Mouse (Mus musculus) liver, embryonic 15.5 days (tissue): Measurements from ENCODE around the gene Dguok. TPM values are rescaled to one million over a fixed set of nuclear protein-coding genes. Genes with fewer than 3 reads are reported as not detected.

Source experiments
- ATAC-seq: fragments of 200-750 bp; cut with Nextera tagmentation; 2 replicates; pipeline ENCODE4 v1.8.0; 2017; ENCODE audit warnings: moderate number of reproducible peaks, mild to moderate bottlenecking, moderate library complexity; ENCODE audit not compliant: insufficient read depth
- H3K27ac ChIP-seq: fragments of 300-500 bp; sonication (generic); replicated peaks from 2 replicates; pipeline ENCODE4 v1.5.1; 2015; ENCODE audit warnings: mild to moderate bottlenecking, inconsistent platforms
- H3K27me3 ChIP-seq: fragments of 300-500 bp; sonication (generic); 2 replicates; pipeline ENCODE4 v1.6.1; 2015; ENCODE audit warnings: mild to moderate bottlenecking, inconsistent platforms
- H3K36me3 ChIP-seq: fragments of 300-500 bp; sonication (generic); replicated peaks from 2 replicates; pipeline ENCODE4 v1.6.1; 2015; ENCODE audit warnings: moderate library complexity, mild to moderate bottlenecking, inconsistent platforms
- H3K4me1 ChIP-seq: fragments of 300-500 bp; sonication (generic); replicated peaks from 2 replicates; pipeline ENCODE4 v1.6.1; 2015; ENCODE audit warnings: inconsistent platforms
- H3K4me2 ChIP-seq: fragments of 300-500 bp; sonication (generic); 2 replicates; pipeline ENCODE4 v1.6.1; 2015; ENCODE audit warnings: moderate library complexity, mild to moderate bottlenecking, inconsistent platforms
- H3K4me3 ChIP-seq: fragments of 300-500 bp; sonication (generic); replicated peaks from 2 replicates; pipeline ENCODE4 v1.5.1; 2015; ENCODE audit warnings: mild to moderate bottlenecking, inconsistent platforms
- H3K9ac ChIP-seq: fragments of 300-500 bp; sonication (generic); 2 replicates; pipeline ENCODE4 v1.6.1; 2015; ENCODE audit warnings: moderate library complexity, mild to moderate bottlenecking, inconsistent platforms
- H3K9me3 ChIP-seq: fragments of 300-500 bp; sonication (generic); replicated peaks from 2 replicates; pipeline ENCODE4 v1.6.1; 2016; ENCODE audit warnings: inconsistent platforms
- WGBS: fragments of 180-500 bp; shearing (Covaris S2); methylation state at CpG from one replicate; pipeline ENCODE4 v1.1.7; 2015; ENCODE audit warnings: mixed read lengths; ENCODE audit not compliant: insufficient replicate concordance; 5-methylcytosine and 5-hydroxymethylcytosine counted together
- polyA plus RNA-seq: library from polyadenylated mRNA; unstranded; fragments of >200 nt; fragmentation: Nextera tagmentation; extraction: Ambion mirVana; gene quantifications from 2 replicates; pipeline ENCODE4 v1.2.1, GENCODE M21; 2015

Gene Dguok
- polyA plus RNA-seq, result 26.4 and 28.4 TPM in 2 replicates

- peak within 1 kb of the TSS; percentile 77 for H3K4me3 ChIP-seq
- under 1% methylated on average over 54 of the region's 54 CpGs for WGBS
- H3K36me3 ChIP-seq, result no peaks in the 10 kb centered on the region
- no peaks in the 10 kb centered on the region for H3K9me3 ChIP-seq
- no peaks in the 10 kb centered on the region for H3K27me3 ChIP-seq
- peak; percentile 95 for ATAC-seq
- peak within 1 kb of the TSS; percentile 98 for H3K27ac ChIP-seq
- H3K4me1 ChIP-seq, result peaks cover 48% of the 10 kb centered on the region
- peak within 1 kb of the TSS; percentile 93 for H3K4me2 ChIP-seq
- peak within 1 kb of the TSS; percentile 73 for H3K9ac ChIP-seq
Measured at GRCm38 (mm10) chr6:83506258-83507167, at the start of gene Dguok. TSS of gene Dguok (minus strand) at chr6:83506969.

GRCm38 (mm10) chr6:83555972-83556371, 49.2 kb upstream of the Dguok start:
- Histone ChIP-seq H3K27ac (no peak overlapping the region), H3K36me3 (peaks cover 17% of the 10 kb centered on the region; the same call in 1 of the 2 replicates), H3K4me3 (no peak overlapping the region), H3K9me3 (no peaks in the 10 kb centered on the region), H3K4me1 (no peaks in the 10 kb centered on the region), H3K4me2 (no peak overlapping the region), H3K27me3 (no peaks in the 10 kb centered on the region), H3K9ac (no peak overlapping the region)
- WGBS, result 65% methylated on average over 6 of the region's 6 CpGs
- no peak for ATAC-seq

DNA sequence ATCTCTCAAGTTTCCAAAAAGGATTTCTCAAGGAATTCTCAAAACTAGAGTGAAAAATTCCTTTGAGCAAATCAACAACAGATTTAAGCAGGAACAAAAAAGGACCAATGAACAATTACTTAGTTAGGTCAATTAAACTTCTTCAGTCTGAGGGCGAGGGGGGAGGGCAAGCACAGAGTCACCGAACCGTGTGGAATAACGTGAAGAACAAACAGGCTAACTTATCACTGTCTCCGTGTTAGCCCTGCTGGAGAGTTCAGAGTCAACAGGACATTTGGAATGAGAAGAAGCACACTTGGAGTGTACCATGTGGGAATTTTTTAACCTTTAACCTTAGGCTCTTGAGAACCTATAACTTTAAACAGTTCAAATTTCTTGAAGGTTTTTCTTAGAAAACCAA, 41.6 kb upstream of the Dguok start:
- no peaks in the 10 kb centered on the region for H3K9me3 ChIP-seq
- no peak overlapping the region for H3K9ac ChIP-seq
- H3K27me3 ChIP-seq, result no peaks in the 10 kb centered on the region
- H3K4me3 ChIP-seq, result no peak overlapping the region
- H3K4me2 ChIP-seq, result no peak overlapping the region
- no peak overlapping the region for H3K27ac ChIP-seq
- whole genome bisulfite sequencing, result 78% methylated on average over 5 of the region's 5 CpGs
- H3K4me1 ChIP-seq, result no peaks in the 10 kb centered on the region
- ATAC-seq, result no peak
- peaks cover 18% of the 10 kb centered on the region; the same call in 1 of the 2 replicates for H3K36me3 ChIP-seq

DNA sequence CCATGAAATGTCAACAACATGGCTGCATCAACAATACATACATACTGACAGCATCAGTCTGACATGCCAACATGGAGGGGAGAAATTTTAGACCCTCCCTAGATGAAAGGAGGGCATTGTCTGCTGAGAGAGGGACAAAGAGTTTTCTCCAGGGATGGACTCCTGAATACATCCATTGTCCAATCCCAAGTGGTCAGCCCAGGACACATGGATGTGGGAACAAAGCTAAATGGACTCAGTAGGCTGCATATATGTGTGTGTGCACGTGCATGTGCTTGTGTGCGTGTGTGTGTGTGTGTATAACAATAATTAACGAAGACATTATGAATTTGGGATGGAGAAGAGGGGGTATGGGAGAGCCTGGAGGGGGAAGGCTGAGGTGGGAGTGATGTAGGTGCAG, 39.0 kb upstream of the Dguok start:
- ATAC-seq, result no peak
- H3K36me3 ChIP-seq, result peaks cover 18% of the 10 kb centered on the region; the same call in 1 of the 2 replicates
- H3K9ac ChIP-seq, result no peak overlapping the region

GRCm38 (mm10) chr6:83541756-83542456, 35.1 kb upstream of the Dguok start:
- no peaks in the 10 kb centered on the region for H3K27me3 ChIP-seq
- H3K4me1 ChIP-seq, result no peaks in the 10 kb centered on the region
- no peak overlapping the region for H3K4me3 ChIP-seq
- H3K4me2 ChIP-seq, result no peak overlapping the region
- WGBS, result 67% methylated on average over 11 of the region's 11 CpGs
- H3K36me3 ChIP-seq, result peaks cover 11% of the 10 kb centered on the region; the same call in 1 of the 2 replicates
- no peak overlapping the region for H3K9ac ChIP-seq
- no peaks in the 10 kb centered on the region for H3K9me3 ChIP-seq
- no peak overlapping the region for H3K27ac ChIP-seq
- no peak for ATAC-seq

More for the DNA sequence above, 39.0 kb upstream of the Dguok start:
- Histone ChIP-seq H3K4me3 (no peak overlapping the region), H3K27ac (no peak overlapping the region), H3K9me3 (no peaks in the 10 kb centered on the region), H3K27me3 (no peaks in the 10 kb centered on the region), H3K4me2 (no peak overlapping the region), H3K4me1 (no peaks in the 10 kb centered on the region)
- WGBS, result 79% methylated on average over 3 of the region's 3 CpGs

- Histone ChIP-seq H3K9ac (no peak overlapping the region), H3K27ac (no peak overlapping the region), H3K27me3 (no peaks in the 10 kb centered on the region), H3K4me1 (no peaks in the 10 kb centered on the region), H3K36me3 (0 out of 2 replicates have a peak, but pooled peaks cover 1% of the 10 kb centered on the region), H3K9me3 (no peaks in the 10 kb centered on the region), H3K4me2 (no peak overlapping the region), H3K4me3 (no peak overlapping the region)
- 34% methylated on average over 4 of the region's 4 CpGs for WGBS
- no peak for ATAC-seq
Measured at GRCm38 (mm10) chr6:83540017-83540416, 33.2 kb upstream of the Dguok start.

- Histone ChIP-seq H3K27me3 (no peaks in the 10 kb centered on the region), H3K36me3 (no peaks in the 10 kb centered on the region), H3K9me3 (no peaks in the 10 kb centered on the region), H3K4me2 (no peak overlapping the region), H3K27ac (no peak overlapping the region), H3K4me3 (no peak overlapping the region), H3K4me1 (no peaks in the 10 kb centered on the region), H3K9ac (no peak overlapping the region)
- ATAC-seq, result no peak
- WGBS, result 19% methylated on average over 6 of the region's 6 CpGs
Measured at GRCm38 (mm10) chr6:83536795-83537059, 30.0 kb upstream of the Dguok start.

DNA sequence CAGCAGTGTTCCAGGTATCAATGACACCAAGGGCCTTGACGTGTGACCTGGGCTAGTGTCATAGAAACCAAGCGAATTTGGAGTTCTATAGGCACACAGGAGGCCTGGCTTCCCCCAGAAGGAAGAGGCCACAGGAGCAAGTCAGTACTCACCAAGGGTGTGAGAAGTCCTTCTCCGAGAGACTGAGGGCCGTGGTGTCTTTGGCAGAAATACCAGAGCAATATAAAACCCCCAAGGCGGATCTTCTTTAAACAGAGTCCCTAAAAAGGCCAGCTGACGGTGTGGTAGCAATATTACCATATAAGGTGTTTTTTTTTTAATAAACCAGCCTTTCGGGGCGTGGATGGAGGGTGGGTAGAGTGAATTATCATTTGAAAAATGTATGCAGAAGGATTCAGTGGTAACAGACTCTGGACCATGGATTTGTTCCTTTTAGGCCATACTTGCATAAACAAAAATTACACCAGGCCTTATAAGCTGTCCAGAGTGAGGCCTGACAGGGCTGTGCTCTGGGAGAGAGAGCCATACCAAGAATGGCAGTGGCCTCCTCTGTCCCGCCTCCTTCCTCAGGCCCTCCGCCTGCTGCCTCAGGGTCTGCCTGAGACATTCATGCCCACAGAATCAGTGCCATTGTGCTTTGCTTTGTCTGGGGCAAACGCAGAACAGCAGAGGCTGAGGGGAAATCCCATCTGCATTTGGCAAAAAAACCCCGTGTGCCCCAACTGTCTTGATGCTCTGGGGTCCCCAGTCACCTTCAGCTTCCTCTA, 29.4 kb upstream of the Dguok start, which contains the start of gene Actg2:
Actg2 (minus strand) TSS at position 238 of the 767 bp plus-strand sequence.
- H3K27ac ChIP-seq, result no peak within 1 kb of the TSS
- WGBS, result 58% methylated on average over 12 of the region's 12 CpGs
- no peaks in the 10 kb centered on the region for H3K9me3 ChIP-seq
- H3K4me2 ChIP-seq, result no peak within 1 kb of the TSS
- no peaks in the 10 kb centered on the region for H3K27me3 ChIP-seq
- no peaks in the 10 kb centered on the region for H3K36me3 ChIP-seq
- no peak for ATAC-seq
- no peak within 1 kb of the TSS for H3K9ac ChIP-seq
- H3K4me3 ChIP-seq, result no peak within 1 kb of the TSS
- no peaks in the 10 kb centered on the region for H3K4me1 ChIP-seq

GRCm38 (mm10) chr6:83532608-83533007, 25.8 kb upstream of the Dguok start:
- Histone ChIP-seq H3K4me3 (no peak overlapping the region), H3K4me2 (no peak overlapping the region), H3K36me3 (no peaks in the 10 kb centered on the region), H3K9ac (no peak overlapping the region), H3K9me3 (no peaks in the 10 kb centered on the region), H3K4me1 (no peaks in the 10 kb centered on the region), H3K27ac (no peak overlapping the region), H3K27me3 (no peaks in the 10 kb centered on the region)
- WGBS, result 49% methylated on average over 2 of the region's 2 CpGs
- ATAC-seq, result no peak

DNA sequence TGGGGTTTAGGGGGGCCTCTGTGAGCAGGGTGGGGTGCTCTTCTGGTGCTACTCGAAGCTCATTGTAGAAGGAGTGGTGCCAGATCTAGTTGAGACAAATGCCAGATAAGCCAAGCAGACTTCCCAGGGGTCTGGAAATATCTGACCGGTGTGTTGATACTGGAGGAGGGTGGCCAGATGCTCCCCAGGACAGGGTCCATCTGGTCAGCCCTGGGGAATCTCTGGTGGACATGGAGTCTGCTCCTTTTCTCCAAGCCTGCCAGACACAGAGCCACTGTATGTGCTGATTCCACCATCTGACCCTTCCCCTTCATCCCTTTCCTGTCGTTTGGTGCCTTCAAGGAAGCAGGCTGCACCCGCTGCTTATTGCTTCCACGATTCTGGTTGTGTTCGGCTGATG, 16.4 kb upstream of the Dguok start:
- Histone ChIP-seq H3K9me3 (no peaks in the 10 kb centered on the region), H3K36me3 (no peaks in the 10 kb centered on the region), H3K9ac (0 out of 2 replicates have a peak overlapping the region, but pooled peaks have one; percentile 15), H3K4me3 (no peak overlapping the region), H3K27me3 (peaks cover 9% of the 10 kb centered on the region; the same call in 1 of the 2 replicates), H3K4me2 (no peak overlapping the region), H3K4me1 (peaks cover 14% of the 10 kb centered on the region), H3K27ac (no peak overlapping the region)
- WGBS, result 31% methylated on average over 6 of the region's 6 CpGs
- no peak for ATAC-seq

DNA sequence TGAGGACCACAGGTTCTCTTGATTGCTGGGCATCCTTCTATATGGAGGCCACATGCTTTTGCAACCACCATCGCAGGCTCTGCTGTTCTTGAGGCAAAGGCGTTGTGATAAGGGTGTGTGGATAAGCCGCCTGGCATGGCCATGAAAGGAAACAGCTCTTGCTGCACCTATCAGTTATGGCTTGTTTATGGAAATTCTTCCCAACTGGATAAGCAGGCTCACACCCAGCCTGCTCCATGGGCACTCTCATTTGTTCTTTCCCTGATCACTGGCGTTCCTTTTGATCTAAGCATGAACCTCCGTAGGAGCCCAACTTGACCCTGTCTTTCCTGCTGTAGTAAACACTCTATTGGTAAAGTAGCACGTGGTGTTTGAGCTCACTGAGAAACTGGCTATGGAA, 15.0 kb upstream of the Dguok start:
- Histone ChIP-seq H3K27ac (no peak overlapping the region), H3K9ac (no peak overlapping the region), H3K4me2 (no peak overlapping the region), H3K9me3 (no peaks in the 10 kb centered on the region), H3K4me1 (peaks cover 14% of the 10 kb centered on the region), H3K36me3 (no peaks in the 10 kb centered on the region), H3K27me3 (peaks cover 9% of the 10 kb centered on the region; the same call in 1 of the 2 replicates), H3K4me3 (no peak overlapping the region)
- no peak for ATAC-seq
- 43% methylated on average over 6 of the region's 6 CpGs for WGBS
